Mouse (Mus musculus) olfactory bulb, adult 2 months (tissue): ENCODE data around the gene Lama1.

Experiments used
- CTCF ChIP-seq: fragments of 200-500 bp; IDR thresholded peaks from 2 replicates; pipeline ENCODE4 v1.5.1; 2012; ENCODE audit warnings: low read depth, mild to moderate bottlenecking, low read length, moderate library complexity; ENCODE audit not compliant: insufficient read depth
- POLR2A ChIP-seq: fragments of 200-500 bp; IDR thresholded peaks from 2 replicates; pipeline ENCODE4 v1.6.1; 2012; ENCODE audit warnings: mild to moderate bottlenecking, low read depth, low read length, moderate library complexity; ENCODE audit not compliant: insufficient read depth

DNA sequence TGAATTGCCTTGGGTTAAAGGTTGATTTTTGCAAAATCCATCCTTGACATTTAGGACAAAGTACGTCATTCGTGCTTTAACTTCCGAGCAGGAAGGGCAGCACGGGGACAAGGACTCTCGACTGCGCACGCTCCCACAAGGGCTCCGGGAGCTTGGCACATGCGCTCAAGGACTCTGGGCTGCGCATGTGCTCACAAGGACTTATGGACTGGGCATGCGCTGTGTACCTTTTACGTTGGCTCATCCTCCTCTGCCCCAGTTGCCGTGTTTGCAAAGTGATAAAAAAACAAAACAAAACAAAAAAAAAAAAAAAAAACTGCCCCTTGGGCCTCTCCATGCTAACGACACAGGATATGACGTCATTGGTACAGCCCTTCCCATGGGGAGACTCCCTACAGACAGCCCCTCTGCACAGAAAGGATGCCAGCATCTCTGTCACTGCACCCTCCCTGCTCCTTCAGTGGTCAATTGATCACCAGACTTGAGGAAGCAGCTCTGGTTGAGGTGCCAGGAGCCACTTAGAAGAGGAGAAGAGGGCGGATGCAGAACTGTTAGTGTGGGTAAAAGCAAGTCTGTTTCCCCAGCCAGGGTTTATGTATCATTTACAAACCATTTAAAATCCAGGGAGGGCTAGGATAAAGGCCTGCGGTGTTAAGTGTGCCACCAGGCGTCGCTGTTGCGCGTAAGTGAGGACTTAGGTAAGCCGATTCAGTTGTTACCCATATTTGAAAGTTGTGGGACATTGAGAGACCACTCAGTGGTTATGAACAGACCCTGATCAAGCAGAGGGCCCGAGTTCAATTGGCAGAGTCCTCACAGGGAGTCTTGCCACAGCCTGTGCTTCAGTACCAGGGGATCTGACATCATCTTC lies 172.9 kb downstream of the Lama1 start:
- TF ChIP-seq POLR2A (no peak), CTCF (no peak; the same call in 1 of the 2 replicates)
